Mouse (Mus musculus) erythroblast, embryonic 14.5 days (primary cell): ENCODE results near the gene Akp3.

Experiments used
- GATA1 ChIP-seq: IDR thresholded peaks from 2 replicates; pipeline ENCODE4 v1.6.1; 2012; ENCODE audit warnings: low read length, inconsistent platforms, mixed read lengths
- TAL1 ChIP-seq: IDR thresholded peaks from 3 replicates; pipeline ENCODE4 v1.6.1; 2012; ENCODE audit warnings: low read length, inconsistent platforms, mixed read lengths

GRCm38 (mm10) chr1:87175852-87176292 is 51.1 kb downstream of the Akp3 start:
- TF ChIP-seq TAL1 (no peak), GATA1 (no peak)
